Mouse (Mus musculus) adrenal gland, postnatal 25 days (tissue): Measurements from ENCODE around the gene Rbms3. TPM values are rescaled to one million over a fixed set of nuclear protein-coding genes. Genes with fewer than 3 reads are reported as not detected.

ENCODE experiments used
- DNase-seq: peaks from one replicate; pipeline ENCODE4 v3.0.0; 2021; ENCODE audit warnings: mixed read lengths
- long read RNA-seq: library from polyadenylated mRNA; stranded (forward); transcript quantifications from one replicate; pipeline ENCODE4 v2.0.0, GENCODE M21; 2021
- total RNA-seq: library from RNA; stranded (reverse); gene quantifications from 2 replicates; pipeline ENCODE4 v1.2.3, GENCODE M21; 2021

Gene Rbms3
- 26.1 and 26.5 TPM in 2 replicates for total RNA-seq
- long read RNA-seq, partial matches to known transcripts = 6 of 11 reads
- long read RNA-seq, other reads (novel, unspliced or antisense) = 4 of 11 reads

GRCm38 (mm10) chr9:117629771-117630170 lies at the start of gene Rbms3:
Gene Rbms3 (minus strand): TSS chr9:117629913.
- DNase-seq = no peak

DNA sequence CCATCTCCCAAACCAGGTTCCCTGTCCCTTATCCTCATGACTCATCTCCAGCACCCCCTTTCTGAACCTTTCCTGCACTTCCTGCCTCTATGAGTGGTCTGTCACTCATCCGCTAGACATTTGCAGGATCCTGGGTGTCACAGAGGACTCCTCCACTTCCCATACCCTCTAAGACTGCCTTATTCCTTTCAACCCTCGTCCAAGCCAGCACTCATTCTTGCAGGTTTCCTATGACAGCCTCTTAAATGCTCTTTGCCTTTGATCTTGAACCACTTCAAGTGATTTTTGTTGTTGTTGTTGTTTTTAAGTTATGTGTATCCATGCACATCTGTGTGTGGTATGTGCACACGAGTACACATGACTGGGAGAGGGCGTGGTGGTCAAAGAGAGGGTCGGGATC lies 43.6 kb upstream of the Rbms3 start:
- no peak for DNase-seq

DNA sequence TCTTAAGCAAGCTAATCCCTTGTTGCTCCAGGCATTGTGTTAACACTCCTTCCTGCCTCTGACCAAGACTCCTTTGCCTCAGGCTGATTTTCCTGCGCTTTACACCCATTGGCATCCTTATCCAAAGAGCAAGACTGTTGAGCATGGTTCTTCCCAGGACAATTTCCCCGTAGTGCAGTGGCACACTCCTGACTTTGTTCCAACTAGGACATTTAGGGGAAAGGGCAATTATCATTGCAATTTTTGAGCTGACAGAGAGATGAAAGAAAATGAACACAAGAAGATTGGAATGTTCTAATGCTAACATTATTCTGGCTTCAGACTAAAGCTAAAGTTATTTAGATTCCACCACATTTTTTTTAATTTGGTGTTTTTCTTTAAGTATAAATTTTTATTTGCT lies 24.9 kb upstream of the Rbms3 start:
- DNase-seq = no peak

DNA sequence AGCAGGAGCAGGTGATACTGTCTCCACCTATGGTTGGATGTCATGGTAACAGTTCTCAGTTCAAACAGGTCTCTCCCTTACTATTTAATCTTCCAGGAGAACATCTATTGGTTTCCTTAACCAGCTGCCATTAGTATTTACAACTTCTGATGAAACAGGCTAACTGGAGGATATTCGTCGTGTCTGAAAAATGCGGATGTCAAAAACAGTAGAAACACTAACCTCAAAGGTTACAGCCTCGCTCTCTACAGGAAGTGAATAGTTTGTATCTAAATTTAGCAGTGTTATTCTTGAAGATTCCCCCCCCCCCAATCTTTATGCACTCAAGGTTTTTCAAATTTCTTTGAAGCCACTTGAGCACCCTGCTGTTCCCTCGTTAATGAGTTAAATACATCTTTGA lies 23.9 kb upstream of the Rbms3 start:
- no peak for DNase-seq

DNA sequence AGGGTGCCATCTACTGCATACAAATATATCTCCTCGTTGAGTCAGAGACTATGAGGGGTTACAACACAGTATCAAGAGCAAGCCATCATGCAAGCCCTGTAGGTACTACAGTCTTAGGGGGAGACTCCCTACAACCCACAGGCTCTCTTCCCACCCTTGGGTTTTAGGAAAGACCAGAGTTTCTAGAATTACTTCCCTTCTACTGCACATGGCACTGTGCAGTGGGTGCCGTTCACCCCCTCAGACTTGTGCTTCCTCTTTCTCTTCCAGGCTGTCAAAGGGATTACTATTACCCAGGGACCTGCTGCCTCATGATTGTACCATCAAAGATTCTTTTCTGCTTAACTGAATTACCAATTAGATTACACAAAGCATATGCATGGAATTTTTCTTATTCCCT lies 16.4 kb upstream of the Rbms3 start:
- no peak for DNase-seq

GRCm38 (mm10) chr9:117641090-117641782 lies 11.5 kb upstream of the Rbms3 start:
- DNase-seq = no peak

DNA sequence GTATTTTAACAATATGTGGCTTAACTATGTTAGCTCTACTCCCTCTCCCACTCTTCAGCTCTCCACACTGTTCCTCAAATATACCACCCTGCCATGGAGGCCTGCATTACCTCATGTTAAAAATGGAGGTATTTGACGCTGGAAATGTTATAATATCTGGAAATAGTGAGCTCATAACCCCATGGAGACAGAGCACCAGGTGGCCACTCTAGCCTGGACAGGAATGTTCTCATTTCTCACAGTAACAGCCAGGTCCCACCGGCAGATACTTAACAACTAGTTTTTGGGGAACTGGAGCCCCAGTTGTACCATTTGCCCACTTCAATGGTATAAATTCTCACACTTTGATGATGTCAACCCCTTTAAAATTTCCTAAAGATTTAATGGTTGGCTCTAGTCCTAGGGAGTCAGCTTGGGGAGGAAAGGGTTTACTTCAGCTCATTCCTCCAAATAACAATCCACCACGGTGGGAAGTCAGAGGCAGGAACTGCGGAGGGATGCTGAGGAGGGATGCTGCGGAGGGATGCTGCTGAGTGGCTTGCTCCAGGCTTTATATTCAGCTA lies 9.0 kb upstream of the Rbms3 start:
- no peak for DNase-seq

- DNase-seq = no peak
Measured at GRCm38 (mm10) chr9:117636492-117636891, 6.8 kb upstream of the Rbms3 start.

GRCm38 (mm10) chr9:117627173-117627572 lies 2.5 kb downstream of the Rbms3 start:
- DNase-seq = no peak

GRCm38 (mm10) chr9:117600781-117601180 lies 28.9 kb downstream of the Rbms3 start:
- no peak for DNase-seq

GRCm38 (mm10) chr9:117599341-117599740 lies 30.4 kb downstream of the Rbms3 start:
- no peak for DNase-seq

DNA sequence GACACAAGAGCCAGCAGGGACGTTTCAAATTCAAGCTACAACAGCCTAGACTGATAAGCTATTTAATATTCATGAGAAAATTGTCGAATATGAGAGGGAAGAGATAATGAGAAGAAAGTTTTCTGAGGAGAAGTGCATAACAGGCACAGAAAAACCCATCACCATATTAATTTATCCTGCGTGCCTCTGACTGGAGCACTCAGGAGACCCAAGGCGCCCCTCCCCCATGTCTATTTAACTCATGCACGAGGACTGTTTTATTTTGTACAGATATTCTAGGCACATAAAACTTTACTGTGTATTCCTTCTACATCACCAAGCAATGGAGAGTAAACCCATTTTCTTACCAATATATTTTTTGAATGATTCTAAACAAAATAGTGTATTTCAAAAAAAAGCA lies 33.6 kb downstream of the Rbms3 start:
- DNase-seq = no peak

DNA sequence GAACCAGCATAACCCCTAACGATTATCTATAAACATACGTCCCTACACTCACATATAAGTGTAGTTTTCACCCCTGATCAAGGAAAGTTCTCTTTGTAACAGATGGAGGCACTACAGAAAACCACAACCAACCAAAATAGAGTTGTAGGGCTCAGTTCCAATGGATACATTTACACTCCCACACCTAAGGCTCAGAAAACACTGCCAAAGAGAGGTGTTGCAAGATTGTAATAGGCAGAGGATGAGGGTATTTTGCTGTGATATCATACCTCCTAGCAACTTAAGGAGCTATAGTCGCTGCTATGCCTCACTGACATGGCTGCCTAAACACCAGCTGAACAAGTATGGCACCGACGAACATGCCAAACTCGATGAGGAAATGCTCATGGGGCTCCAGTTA lies 44.4 kb downstream of the Rbms3 start:
- DNase-seq = no peak

GRCm38 (mm10) chr9:117583638-117584037 lies 46.1 kb downstream of the Rbms3 start:
- DNase-seq = no peak

GRCm38 (mm10) chr9:117582591-117582990 lies 47.1 kb downstream of the Rbms3 start:
- no peak for DNase-seq

GRCm38 (mm10) chr9:117571186-117571855 lies 58.4 kb downstream of the Rbms3 start:
- no peak for DNase-seq

- no peak for DNase-seq
Measured at GRCm38 (mm10) chr9:117570240-117570821, 59.4 kb downstream of the Rbms3 start.

GRCm38 (mm10) chr9:117566293-117566692 lies 63.4 kb downstream of the Rbms3 start:
- no peak for DNase-seq

GRCm38 (mm10) chr9:117558562-117558961 lies 71.2 kb downstream of the Rbms3 start:
- no peak for DNase-seq

GRCm38 (mm10) chr9:117554356-117554755 lies 75.4 kb downstream of the Rbms3 start:
- no peak for DNase-seq

DNA sequence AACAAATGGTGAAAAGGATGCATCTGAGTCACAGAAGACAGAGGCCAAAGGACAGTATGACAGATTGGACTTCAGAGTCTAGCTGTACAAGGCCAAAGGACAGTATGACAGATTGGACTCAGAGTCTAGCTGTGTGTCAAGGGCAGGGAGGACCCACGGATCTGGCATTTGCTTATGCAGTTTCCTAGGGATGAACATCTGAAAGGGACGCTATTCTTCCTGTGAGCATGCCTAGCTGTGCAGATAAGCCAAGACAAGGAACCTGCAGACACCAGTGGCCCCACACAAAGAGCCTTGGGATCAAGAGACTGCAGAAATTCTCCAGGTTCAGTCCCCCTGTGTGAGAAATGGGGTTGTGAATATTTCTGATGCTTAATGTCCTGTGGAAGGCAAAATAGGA lies 100.4 kb downstream of the Rbms3 start:
- peak; percentile 7 for DNase-seq

GRCm38 (mm10) chr9:117508941-117509340 lies 120.8 kb downstream of the Rbms3 start:
- DNase-seq = no peak

GRCm38 (mm10) chr9:117491866-117492265 lies 137.8 kb downstream of the Rbms3 start:
- DNase-seq = no peak
